Mouse (Mus musculus): ENCODE results near the gene Syt13.

Gene Syt13

DNA sequence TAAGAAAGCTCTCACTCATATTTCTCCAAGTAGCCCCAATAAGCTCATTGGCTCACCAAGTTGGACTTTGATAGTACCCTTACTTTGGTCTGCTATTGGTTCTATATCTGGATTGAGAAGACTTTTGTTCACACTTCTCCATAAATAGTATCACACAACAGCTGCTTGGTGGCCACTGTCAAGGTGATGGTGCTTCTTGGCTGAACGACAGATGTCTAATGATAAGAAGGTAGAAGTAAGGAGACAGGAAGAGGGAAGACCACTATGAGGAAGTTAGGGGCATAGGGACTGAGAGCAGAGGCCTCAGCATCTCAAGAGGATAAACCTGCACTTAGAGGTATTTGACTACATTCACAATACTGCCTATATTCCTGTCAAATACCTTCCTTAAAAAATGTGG lies 49.4 kb downstream of the Syt13 start:
- no peak for DNase-seq (ENCODE audit: low read depth, low spot score)

DNA sequence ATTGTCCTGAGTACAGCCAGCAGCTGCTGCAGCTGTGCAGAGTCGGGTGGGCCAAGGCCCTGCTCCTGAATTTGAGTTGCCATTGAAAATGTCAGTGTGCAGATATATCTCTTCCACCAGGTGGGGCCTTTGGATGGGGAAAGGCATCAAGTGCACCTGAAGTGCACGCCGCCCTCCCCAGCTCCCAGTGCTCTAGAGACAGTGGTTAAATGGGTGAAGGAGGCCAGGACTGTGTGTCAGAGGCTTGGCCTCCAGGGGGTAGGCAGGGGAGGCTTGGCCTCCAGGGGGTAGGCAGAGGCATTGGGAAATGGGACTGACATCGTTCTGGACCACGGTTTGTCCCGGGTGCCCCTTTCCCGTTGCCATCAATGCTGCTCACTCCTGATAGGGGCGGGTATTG lies 51.4 kb downstream of the Syt13 start:
- no peak for DNase-seq (ENCODE audit: low read depth, low spot score)

DNA sequence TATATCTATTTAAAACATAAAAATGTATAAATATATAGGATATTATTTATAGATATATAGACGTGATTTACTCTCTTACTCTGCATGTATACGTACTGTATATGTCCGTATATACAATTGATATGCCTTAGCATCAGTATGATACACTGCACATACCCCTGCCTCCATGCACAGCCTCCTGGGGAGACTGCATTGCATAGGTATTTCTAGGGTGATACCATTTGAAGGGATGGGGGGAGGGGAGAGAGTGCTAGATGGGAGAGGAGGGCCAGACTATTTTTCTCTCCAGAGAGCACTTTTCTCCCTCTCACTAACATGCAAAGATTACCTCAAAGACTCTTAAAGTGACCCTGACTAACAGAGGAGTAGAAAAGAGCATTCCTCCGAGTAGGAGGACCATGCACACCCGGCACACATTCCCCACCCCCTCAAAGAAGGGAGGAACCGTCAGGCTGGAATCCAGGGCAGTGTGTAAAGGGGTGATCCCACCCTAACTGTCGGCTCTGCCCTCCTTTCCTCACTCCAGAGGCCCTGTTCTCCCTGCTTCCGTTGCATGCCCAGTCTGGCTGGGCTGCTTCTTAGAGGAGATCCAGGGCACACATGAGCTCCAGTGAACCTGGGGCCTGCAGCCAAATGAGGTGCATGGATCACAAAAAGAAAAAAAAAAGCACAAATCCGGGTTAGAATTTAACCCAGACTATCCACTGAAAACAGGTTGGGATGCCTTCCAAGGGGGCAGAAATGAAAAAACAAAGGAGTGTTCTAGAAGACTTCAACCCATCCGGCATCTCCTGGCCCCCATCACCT lies 52.3 kb downstream of the Syt13 start:
- DNase-seq (ENCODE audit: low read depth, low spot score) = no peak

DNA sequence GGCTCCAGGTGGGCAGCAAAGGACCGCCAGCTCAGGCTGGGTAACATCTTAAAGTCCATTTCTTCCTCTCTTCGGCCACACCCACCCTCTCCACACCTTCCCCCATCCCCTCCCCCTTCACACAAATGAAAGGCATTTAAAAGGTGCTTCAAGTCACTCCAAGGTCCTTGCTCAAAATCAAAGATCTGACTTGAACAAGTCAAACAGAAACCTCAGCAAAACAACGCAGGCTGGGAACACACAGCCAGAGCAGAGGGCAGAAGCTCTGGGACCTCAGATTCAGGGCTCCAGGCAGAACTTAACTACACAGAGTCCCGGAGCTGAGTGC lies 52.9 kb downstream of the Syt13 start:
- DNase-seq (ENCODE audit: low read depth, low spot score) = no peak

- DNase-seq (ENCODE audit: low read depth, low spot score) = no peak
Observed at GRCm38 (mm10) chr2:92971069-92971468, 56.2 kb downstream of the Syt13 start.

DNA sequence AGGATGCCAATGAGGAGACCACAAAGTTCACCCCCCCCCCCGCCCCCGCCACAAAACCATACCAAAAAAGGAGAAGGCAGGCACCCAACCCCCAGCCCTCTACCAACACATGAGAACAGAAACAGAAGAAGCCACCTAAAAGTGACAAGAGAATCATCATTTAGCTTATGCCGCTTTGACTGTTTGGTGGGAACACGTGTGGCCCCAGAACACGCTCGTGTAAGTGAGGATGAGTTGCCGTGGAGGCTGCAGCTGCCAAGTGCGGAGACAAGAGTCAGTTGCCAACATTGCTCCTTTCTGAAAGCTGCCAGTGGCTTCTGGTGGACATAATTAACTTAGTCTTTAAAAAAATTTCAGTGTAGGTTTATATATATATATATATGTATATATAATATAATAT lies 56.6 kb downstream of the Syt13 start:
- DNase-seq (ENCODE audit: low read depth, low spot score) = no peak

GRCm38 (mm10) chr2:92972071-92972470 lies 57.2 kb downstream of the Syt13 start:
- no peak for DNase-seq (ENCODE audit: low read depth, low spot score)

DNA sequence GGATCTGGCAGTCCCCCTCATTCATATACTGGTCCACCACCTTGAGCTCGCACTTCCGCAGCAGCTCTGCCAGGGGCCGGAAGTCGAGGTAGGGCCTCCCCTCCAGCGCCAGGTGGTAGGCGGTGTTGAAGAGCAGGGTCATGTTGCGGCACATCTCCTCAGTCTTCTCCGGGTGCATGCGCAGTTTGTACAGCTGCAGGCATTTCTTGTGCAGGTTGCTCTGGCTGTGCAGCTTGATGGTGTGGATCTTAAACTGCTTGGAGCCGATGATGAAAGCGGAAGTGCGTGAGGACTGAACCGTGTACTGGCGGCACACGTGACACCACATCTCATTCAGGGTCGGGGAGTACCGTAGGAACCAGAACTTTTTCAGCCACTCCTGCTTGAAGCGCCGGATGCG lies 58.7 kb downstream of the Syt13 start:
- DNase-seq (ENCODE audit: low read depth, low spot score) = no peak

- DNase-seq (ENCODE audit: low read depth, low spot score) = no peak
Observed at GRCm38 (mm10) chr2:92975031-92975790, 60.3 kb downstream of the Syt13 start.

DNA sequence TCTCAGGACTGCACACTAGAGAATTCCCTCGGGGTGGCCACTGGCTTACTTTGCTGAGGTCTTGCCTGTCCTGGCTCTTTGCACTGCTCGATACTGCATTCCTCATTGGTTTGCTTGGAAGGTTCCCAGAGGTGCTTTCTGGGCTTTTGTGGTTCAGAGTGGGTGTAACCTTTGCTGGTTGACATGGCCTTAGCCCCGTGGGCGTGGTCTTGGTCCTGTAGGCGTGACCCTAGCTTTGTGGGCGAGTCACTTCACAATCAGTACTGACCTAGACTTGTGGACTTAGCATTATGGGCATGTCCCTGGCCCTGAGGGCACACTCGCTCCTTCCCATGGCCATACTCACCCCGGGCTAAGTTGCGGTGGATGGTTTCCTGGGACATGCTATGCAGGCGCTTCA lies 65.3 kb downstream of the Syt13 start:
- no peak for DNase-seq (ENCODE audit: low read depth, low spot score)

DNA sequence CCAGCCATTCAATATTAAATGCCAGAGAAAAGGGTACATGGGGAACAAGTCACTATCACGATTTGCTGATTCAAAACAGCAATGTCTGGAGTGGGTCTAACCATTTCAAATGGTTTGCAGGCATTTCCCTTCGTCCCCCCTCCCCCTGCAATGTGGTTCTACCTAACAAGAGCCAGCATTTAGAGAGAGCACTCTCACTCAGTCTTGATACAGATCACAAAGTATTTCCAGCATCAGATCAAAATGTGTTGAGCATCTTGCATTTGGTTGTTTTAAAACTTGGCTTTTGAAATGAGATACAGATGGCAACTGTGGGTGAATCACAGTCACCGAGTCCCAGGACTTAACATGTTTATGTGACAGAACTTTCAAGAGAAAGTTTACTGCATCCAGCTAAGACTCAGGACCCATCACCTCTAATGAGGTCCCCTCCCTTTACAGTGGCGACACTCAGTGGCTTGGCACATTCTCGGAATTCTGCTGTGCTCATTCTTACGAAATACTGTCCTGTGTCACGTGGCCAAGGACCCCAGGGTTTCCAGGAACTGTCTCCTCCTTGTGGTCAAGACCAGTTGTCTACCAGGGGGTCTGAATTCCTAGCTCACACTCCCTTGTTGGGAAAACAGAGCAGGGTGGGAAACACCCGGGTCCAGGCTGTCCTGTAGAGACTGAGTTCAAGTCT lies 67.8 kb downstream of the Syt13 start:
- no peak for DNase-seq (ENCODE audit: low read depth, low spot score)

GRCm38 (mm10) chr2:92983273-92983620 lies 68.3 kb downstream of the Syt13 start:
- no peak for DNase-seq (ENCODE audit: low read depth, low spot score)

- DNase-seq (ENCODE audit: low read depth, low spot score) = no peak
Observed at GRCm38 (mm10) chr2:92984321-92985108, 69.6 kb downstream of the Syt13 start.

GRCm38 (mm10) chr2:92985171-92985570 lies 70.3 kb downstream of the Syt13 start:
- no peak for DNase-seq (ENCODE audit: low read depth, low spot score)

GRCm38 (mm10) chr2:92985600-92985999 lies 70.7 kb downstream of the Syt13 start:
- DNase-seq (ENCODE audit: low read depth, low spot score) = no peak

DNA sequence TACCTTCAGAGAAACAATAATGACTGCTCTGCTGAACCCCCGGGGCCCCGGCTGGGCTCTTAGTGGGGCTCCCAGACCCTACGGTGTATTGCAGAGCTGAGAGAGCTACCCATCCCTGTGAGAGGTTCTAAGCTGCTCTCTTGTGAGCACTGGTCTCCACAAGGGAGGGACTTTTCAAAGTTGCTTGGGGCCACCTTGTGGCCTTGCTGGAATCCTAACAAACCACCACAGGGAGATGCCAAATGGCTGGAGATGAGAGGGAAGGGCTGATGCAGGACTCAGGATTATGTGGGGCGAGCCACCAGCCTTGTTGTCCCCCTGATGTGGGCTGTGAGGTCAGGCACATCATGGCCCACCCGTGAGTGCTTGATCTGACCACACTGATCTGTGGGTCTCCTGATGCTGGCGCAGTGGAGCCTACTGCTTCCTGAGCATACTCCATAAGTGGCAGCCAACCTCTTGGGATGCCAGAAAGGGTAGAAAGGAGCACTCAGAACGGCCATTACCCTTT lies 72.3 kb downstream of the Syt13 start:
- DNase-seq (ENCODE audit: low read depth, low spot score) = no peak

DNA sequence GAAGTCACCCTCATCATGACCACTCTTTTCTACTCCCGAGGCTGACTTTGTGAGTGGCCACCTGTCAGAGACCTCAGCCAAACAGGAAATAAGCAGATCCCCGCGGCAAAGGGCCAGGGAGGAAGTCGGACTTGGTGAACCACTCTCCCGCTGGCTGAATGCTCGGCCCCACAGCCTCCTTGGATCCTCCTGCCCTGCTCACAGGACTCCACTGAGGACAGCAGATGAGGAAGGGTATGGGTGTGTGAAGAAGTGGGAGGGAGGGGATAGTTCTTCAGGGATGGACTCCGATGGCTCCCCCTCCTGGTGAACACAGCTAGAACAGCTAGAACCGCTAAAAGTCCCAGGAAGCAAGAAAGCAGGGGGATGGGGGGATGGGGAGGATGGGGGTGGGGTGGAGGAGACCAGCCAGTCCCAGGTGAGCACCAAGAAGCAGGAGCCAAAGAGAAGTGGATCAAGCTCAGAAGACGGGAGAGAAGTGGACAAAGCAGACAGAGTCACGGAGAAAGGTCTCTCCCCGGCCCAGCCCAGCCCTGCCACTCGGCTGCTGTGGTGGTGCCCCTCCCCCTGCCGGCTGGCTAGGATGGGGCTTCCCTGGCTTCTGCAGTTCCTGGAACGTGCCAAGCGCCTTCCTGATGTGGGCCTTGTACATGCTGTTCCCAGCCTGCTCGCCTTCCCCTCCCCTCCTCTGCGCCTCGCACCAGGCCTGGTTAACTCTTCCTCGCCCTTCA lies 73.2 kb downstream of the Syt13 start:
- DNase-seq (ENCODE audit: low read depth, low spot score) = peak; percentile 45

DNA sequence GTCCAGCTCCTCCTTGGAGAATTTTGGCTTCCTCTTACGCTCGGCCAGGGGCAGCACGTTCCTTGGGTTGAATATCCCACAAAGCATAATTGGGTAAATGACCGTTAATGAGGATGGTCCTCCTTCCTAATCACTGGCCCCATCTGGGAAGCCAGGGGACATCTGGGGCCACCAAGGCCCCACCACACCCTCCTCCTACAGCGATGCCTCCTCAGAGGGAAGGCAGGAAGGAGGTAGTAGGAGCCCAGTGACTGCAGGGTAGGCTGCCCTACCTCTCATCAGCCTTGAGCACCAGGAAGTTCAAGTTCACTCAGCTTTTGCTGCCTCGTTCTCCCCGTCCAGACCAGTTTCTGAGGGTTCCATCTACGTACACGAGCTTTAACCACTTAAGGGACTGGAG lies 74.7 kb downstream of the Syt13 start:
- DNase-seq (ENCODE audit: low read depth, low spot score) = no peak

DNA sequence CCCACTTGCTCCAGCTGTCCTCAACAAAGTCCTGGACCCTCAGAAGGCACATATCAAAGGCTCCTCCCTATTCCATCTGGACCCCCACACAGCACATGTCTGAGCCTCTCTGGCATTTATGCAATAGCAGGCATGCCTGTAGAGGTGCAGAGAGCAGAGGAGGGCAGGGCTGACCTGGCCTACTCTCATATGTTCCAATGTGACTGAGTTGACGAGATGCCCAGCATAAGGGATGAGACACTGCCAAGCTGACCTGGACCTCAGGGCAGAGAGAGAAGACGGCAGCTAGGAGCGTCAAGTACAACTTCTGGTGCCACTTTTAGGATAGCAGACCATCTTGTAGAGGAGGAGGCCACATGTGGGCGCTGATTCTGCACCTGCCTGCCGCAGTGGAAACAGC lies 77.1 kb downstream of the Syt13 start:
- DNase-seq (ENCODE audit: low read depth, low spot score) = peak; percentile 44

GRCm38 (mm10) chr2:93005028-93005427 lies 90.1 kb downstream of the Syt13 start:
- no peak for DNase-seq (ENCODE audit: low read depth, low spot score)
